Mouse (Mus musculus) retina, postnatal 7 days (tissue): ENCODE results near the gene Fam229b.

Experiments used
- DNase-seq: peaks from one replicate; pipeline ENCODE4 v3.0.0-alpha.2; 2012; ENCODE audit warnings: low read depth, low spot score

The Fam229b gene

GRCm38 (mm10) chr10:39137766-39138165 is 4.1 kb upstream of the Fam229b start:
- DNase-seq: no peak

- DNase-seq: no peak
These were observed 12.3 kb downstream of the Fam229b start for GRCm38 (mm10) chr10:39121412-39121811.

- DNase-seq: no peak
These were observed 24.2 kb downstream of the Fam229b start for GRCm38 (mm10) chr10:39109489-39109874.

- DNase-seq: no peak
These were observed 24.8 kb downstream of the Fam229b start for GRCm38 (mm10) chr10:39108837-39109488.

GRCm38 (mm10) chr10:39106935-39107334 is 26.8 kb downstream of the Fam229b start:
- no peak for DNase-seq

- DNase-seq: no peak
These were observed 27.3 kb downstream of the Fam229b start for GRCm38 (mm10) chr10:39106413-39106812.

- no peak for DNase-seq
These were observed 28.8 kb downstream of the Fam229b start for GRCm38 (mm10) chr10:39104803-39105449.

GRCm38 (mm10) chr10:39098746-39099145 is 35.0 kb downstream of the Fam229b start:
- no peak for DNase-seq

GRCm38 (mm10) chr10:39096981-39097380 is 36.7 kb downstream of the Fam229b start:
- DNase-seq: no peak

GRCm38 (mm10) chr10:39072048-39072447 is 61.7 kb downstream of the Fam229b start:
- DNase-seq: no peak
